Mouse (Mus musculus): ENCODE measurements around the gene Tbl1x.
"Not testable (repeated sequence)": the region's sequence is repeated elsewhere in the genome, so short reads cannot be mapped to it uniquely, and the experiment has no call there.

Gene Tbl1x

GRCm38 (mm10) chrX:77510371-77511300 lies at the start of gene Tbl1x:
TSS of gene Tbl1x (plus strand) at chrX:77511013.
- peak; percentile 70 to 71 for DNase-seq (ENCODE audit: low spot score in 2 of 2)

- DNase-seq (ENCODE audit: low spot score in 2 of 2), result peak in 1 of 2 experiments; percentile 5
Measured at GRCm38 (mm10) chrX:77469216-77469615, 41.6 kb upstream of the Tbl1x start.

GRCm38 (mm10) chrX:77472858-77473257 lies 38.0 kb upstream of the Tbl1x start:
- DNase-seq (ENCODE audit: low spot score in 2 of 2), result no peak

DNA sequence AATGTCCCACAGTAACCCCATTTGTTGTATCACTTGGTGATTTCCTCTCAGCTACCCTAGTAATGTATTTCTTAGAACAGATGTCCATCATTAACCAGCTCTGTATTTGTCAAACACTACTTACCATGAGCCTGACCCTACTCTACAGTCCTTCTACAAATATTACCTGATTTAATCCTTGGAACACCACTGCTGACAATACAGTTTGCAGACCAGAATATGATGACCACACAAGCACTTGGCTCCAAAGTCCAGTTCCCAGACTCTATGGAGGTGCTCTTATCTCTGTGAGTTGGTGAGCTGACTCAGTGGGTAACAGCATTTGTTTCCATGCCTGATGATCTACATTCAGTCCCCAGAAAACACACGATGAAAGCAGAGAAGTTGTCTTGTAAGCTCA lies 37.3 kb upstream of the Tbl1x start:
- no peak for DNase-seq (ENCODE audit: low spot score in 2 of 2)

GRCm38 (mm10) chrX:77474551-77474950 lies 36.3 kb upstream of the Tbl1x start:
- DNase-seq (ENCODE audit: low spot score in 2 of 2), result no peak

DNA sequence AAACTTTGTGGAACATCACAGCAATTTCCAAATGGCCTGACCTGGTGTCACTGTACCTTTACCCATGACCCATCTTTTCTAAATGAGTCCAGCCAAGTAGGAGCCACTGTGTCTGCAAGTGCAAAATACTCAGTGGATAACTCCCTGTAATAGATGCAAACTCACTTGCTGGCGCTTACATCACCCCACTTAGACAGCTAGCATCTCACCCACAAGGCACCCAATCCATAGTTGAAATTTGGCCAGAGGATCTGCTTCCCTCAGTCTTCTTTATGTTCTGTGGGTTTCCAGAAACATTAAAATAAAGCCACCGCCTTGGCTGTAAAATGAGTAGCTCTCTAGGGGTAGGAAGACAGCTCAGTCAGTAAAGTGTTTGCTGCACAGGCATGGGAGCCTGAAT lies 33.3 kb upstream of the Tbl1x start:
- no peak for DNase-seq (ENCODE audit: low spot score in 2 of 2)

DNA sequence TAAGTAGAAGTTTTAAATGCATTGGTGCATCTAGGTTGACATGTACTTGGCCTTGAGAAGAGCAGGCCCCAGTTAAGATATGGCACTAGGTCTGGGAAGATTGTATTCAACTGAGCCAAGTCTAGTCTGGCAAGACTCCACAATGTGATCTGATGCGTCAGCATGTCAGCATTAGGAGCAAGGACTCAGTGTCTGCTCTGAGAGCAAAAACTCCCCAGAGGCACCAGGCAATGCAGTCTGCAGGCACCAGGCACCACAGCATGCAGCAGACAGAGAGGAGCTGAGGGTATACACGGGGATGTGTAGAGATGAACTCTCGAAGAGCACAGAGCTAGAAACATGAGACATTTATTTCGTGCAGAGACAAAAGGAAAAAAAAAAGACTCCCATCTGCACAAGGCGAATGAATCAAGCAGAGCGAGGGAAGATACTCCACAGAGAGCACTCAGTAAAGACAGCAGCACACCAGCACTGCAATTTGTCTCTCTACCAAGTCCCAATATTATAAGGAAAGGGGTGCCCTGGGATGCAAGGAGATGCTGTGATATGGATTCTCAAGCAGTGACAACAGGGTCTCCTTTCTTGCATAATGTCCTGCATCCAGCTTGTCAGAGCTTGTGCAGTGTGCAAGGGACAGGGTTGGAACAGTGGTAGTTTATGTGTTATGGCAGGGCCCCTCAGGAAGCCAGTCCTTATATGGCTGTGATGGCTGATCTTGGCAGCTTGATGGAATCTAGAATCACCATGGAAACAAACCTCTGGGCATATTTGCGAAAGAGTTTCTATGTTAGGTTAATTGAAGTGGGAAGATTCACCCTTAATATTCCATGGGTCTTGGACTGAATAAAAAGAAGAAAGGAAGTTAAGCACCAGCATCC lies 22.7 kb upstream of the Tbl1x start:
- DNase-seq (ENCODE audit: low spot score in 2 of 2), result peak; percentile 3 to 50

- DNase-seq (ENCODE audit: low spot score in 2 of 2), result peak in 1 of 2 experiments; percentile 1
Measured at GRCm38 (mm10) chrX:77490127-77490526, 20.7 kb upstream of the Tbl1x start.

- peak; percentile 89 to 91 for DNase-seq (ENCODE audit: low spot score in 2 of 2)
Measured at GRCm38 (mm10) chrX:77509149-77509548, 1.7 kb upstream of the Tbl1x start.

GRCm38 (mm10) chrX:77509776-77510175 lies 1.0 kb upstream of the Tbl1x start:
- no peak for DNase-seq (ENCODE audit: low spot score in 2 of 2)

- DNase-seq (ENCODE audit: low spot score in 2 of 2), result peak; percentile 33 to 38
Measured at GRCm38 (mm10) chrX:77511301-77511993, 634 bp downstream of the Tbl1x start.

GRCm38 (mm10) chrX:77511994-77512485 lies 1.2 kb downstream of the Tbl1x start:
- DNase-seq (ENCODE audit: low spot score in 2 of 2), result no peak

- DNase-seq (ENCODE audit: low spot score in 2 of 2), result no peak
Measured at GRCm38 (mm10) chrX:77517274-77518085, 6.7 kb downstream of the Tbl1x start.

GRCm38 (mm10) chrX:77518929-77519328 lies 8.1 kb downstream of the Tbl1x start:
- no peak for DNase-seq (ENCODE audit: low spot score in 2 of 2)

- DNase-seq (ENCODE audit: low spot score in 2 of 2), result no peak
Measured at GRCm38 (mm10) chrX:77522842-77523375, 12.1 kb downstream of the Tbl1x start.

GRCm38 (mm10) chrX:77525179-77525578 lies 14.4 kb downstream of the Tbl1x start:
- no peak for DNase-seq (ENCODE audit: low spot score in 2 of 2)

GRCm38 (mm10) chrX:77528401-77528800 lies 17.6 kb downstream of the Tbl1x start:
- DNase-seq (ENCODE audit: low spot score in 2 of 2), result no peak

- no peak for DNase-seq (ENCODE audit: low spot score in 2 of 2)
Measured at GRCm38 (mm10) chrX:77530997-77531396, 20.2 kb downstream of the Tbl1x start.

DNA sequence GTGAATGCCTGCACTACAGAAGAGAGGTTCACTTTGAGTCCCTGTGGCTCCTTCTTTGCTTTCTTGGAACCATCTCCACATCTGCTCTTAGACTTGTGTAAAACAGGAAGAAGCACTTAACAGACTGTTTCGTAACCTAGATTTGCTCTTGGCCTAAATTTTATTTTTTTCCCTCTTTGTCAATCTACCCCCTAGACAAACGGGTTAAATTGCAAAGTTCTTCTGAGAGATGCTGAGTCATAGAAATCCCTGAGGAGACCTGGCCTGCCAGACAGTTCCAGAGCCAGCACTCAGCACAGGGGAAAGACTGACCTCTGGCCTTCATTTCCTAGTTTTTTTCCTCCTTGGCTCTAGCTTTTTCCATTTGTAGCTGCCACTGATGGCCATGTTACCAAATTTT lies 23.1 kb downstream of the Tbl1x start:
- DNase-seq (ENCODE audit: low spot score in 2 of 2), result peak; percentile 74 to 75

- DNase-seq (ENCODE audit: low spot score in 2 of 2), result not testable (repeated sequence)
Measured at GRCm38 (mm10) chrX:77539770-77540169, 29.0 kb downstream of the Tbl1x start.

Data from heart, adult 9 months (tissue).